Mouse (Mus musculus): Measurements from ENCODE around the gene Lamc3. TPM values are rescaled to one million over a fixed set of nuclear protein-coding genes. Genes with fewer than 3 reads are reported as not detected.
A peak's percentile ranks its signal among the peaks of the same experiment; 100 is the strongest.

Lamc3 gene
- polyA plus RNA-seq, 1 experiment from 2014 or later: 0.34 TPM

GRCm38 (mm10) chr2:31945580-31945979, 58.5 kb downstream of the Lamc3 start:
- WGBS: 75% methylated on average over 2 of the region's 2 CpGs
- Histone ChIP-seq H3K36me3 (no peaks in the 10 kb centered on the region), H3K27ac (no peak overlapping the region), H3K4me1 (peaks cover 2% of the 10 kb centered on the region; the same call in 1 of the 2 replicates), H3K27me3 (no peaks in the 10 kb centered on the region), H3K4me3 (no peak overlapping the region), H3K9me3 (no peaks in the 10 kb centered on the region), H3K4me2 (replicated peaks) (no peak overlapping the region), H3K9ac (no peak overlapping the region)
- ATAC-seq (ENCODE audit: low FRiP score, low read depth): no peak

GRCm38 (mm10) chr2:31948392-31948791, 61.3 kb downstream of the Lamc3 start:
- ATAC-seq (ENCODE audit: low FRiP score, low read depth): no peak
- WGBS: 75% methylated on average over 6 of the region's 6 CpGs
- Histone ChIP-seq H3K27ac (no peak overlapping the region), H3K4me1 (peaks cover 25% of the 10 kb centered on the region), H3K9me3 (no peaks in the 10 kb centered on the region), H3K27me3 (no peaks in the 10 kb centered on the region), H3K9ac (no peak overlapping the region), H3K36me3 (no peaks in the 10 kb centered on the region), H3K4me2 (replicated peaks) (no peak overlapping the region), H3K4me3 (no peak overlapping the region)

DNA sequence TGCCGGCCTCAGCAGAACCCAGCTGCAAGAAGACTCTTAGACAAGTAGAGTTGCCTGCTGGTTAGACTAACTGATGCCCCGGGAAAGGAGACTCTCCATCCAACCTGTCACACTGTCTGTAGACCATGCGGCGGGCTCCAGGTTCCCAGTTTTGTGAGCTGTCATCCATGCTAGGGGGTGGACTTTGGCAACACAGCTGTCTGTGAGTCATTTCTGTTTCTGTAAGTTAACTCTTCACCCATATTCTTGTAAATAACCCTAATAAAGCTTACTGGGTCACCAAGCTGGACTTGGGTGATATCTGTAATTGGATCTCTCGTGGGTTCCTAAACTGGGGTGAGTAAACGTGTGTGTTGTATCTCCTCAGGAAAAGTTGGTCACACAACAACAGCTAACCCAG, 61.7 kb downstream of the Lamc3 start:
- Histone ChIP-seq H3K4me2 (replicated peaks) (no peak overlapping the region), H3K27ac (no peak overlapping the region), H3K9me3 (no peaks in the 10 kb centered on the region), H3K36me3 (peaks cover 3% of the 10 kb centered on the region; the same call in 1 of the 2 replicates), H3K4me1 (peaks cover 25% of the 10 kb centered on the region), H3K27me3 (no peaks in the 10 kb centered on the region), H3K9ac (no peak overlapping the region), H3K4me3 (no peak overlapping the region)
- WGBS: 69% methylated on average over 6 of the region's 6 CpGs
- no peak for ATAC-seq (ENCODE audit: low FRiP score, low read depth)

DNA sequence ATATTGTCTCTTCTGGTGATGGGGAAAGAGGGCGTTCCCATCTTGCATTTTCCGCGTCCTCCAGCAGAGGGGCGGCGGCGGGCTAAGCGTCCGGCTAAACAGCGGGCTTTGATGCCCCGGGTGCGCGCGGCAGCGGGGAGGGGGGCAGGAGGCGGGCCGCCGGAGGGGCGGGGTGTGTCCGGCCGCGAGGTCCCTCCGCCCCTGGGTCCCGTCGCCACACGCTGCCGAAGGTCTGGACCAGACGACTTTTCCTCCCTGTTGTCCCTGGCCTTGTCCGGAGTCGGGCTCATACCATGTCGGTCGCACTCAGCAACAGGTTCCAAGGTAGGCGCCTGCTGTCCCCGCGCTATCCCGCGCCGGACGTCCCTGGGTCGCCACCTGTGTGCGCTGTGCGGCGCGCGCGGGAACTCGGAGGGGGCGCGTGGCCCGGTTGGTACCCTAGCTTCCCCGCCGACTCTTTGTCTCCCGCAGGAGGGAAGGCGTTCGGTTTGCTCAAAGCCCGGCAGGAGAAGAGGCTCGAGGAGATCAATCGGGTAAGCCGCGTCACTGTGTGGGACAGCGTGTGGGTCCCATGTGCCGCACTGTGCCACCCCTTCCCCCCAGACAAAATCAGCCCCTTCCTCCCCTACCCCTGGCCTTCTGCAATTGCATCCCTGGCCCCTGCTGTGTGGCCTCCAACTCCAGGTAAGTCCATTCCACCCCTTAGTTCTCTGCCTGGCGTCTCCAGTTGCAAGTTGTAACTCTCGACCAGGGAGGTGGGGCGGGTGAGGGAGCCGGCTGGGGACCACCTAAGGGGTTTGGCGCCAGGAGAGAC, 63.2 kb downstream of the Lamc3 start, which contains the start of gene Aif1l:
Aif1l (plus strand) TSS at position 82 of the 814 bp plus-strand sequence.
- peaks cover 25% of the 10 kb centered on the region for H3K4me1 ChIP-seq
- H3K36me3 ChIP-seq: peaks cover 15% of the 10 kb centered on the region; the same call in 1 of the 2 replicates
- WGBS: under 1% methylated on average over 56 of the region's 66 CpGs
- peak within 1 kb of the TSS; percentile 80 for H3K4me3 ChIP-seq
- peak; percentile 70 for ATAC-seq (ENCODE audit: low FRiP score, low read depth)
- H3K4me2 ChIP-seq (replicated peaks): peak within 1 kb of the TSS; percentile 89
- peak within 1 kb of the TSS; percentile 82 for H3K9ac ChIP-seq
- no peaks in the 10 kb centered on the region for H3K27me3 ChIP-seq
- no peak within 1 kb of the TSS for H3K27ac ChIP-seq
- no peaks in the 10 kb centered on the region for H3K9me3 ChIP-seq

DNA sequence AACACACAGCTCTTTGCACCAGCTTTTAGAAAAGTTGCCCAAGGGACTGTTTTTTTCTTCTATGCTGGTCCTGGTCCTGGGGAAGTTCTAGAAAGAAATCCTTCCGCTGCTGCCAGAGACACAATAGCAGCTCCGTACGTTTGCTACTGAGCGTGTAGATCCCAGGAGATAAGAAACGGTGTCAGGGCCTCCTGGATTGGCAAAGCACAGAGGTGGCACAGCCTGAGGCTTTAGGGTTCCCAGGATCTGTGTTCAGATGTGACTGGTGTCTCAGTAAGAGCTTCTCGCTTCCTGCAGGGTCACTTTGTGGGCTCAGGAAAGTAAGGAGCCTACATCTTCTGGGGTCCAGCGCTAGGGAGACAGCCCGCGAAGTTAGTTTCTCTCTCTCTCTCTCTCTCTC, 63.9 kb downstream of the Lamc3 start:
- no peaks in the 10 kb centered on the region for H3K9me3 ChIP-seq
- H3K4me3 ChIP-seq: peak overlapping the region; percentile 80
- H3K9ac ChIP-seq: peak overlapping the region; percentile 82
- H3K27me3 ChIP-seq: no peaks in the 10 kb centered on the region
- H3K4me2 ChIP-seq (replicated peaks): peak overlapping the region; percentile 89
- H3K36me3 ChIP-seq: peaks cover 15% of the 10 kb centered on the region; the same call in 1 of the 2 replicates
- no peak overlapping the region for H3K27ac ChIP-seq
- no peak for ATAC-seq (ENCODE audit: low FRiP score, low read depth)
- WGBS: 12% methylated on average over 9 of the region's 9 CpGs
- H3K4me1 ChIP-seq: peaks cover 25% of the 10 kb centered on the region

DNA sequence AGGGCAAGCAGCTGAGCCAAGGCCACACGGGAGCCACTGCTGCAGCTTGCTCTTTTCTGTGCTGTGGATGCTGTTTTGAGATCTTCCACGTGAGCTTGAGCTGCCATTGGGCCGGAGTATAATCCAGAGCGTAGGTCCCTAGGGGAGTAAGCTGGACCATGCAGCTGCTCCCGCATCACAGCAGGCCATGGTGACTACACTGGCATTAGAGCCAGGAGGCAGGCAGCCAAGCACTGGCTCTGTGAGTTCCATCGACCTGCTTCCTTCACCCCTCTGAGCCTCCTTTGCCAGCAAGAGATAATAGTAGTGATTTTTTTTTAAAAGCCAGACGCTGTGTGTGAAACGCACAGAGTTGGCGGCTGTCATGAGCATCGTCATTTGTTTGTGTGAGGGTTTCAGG, 65.1 kb downstream of the Lamc3 start:
- H3K9ac ChIP-seq: no peak overlapping the region
- WGBS: 89% methylated on average over 10 of the region's 10 CpGs
- peaks cover 15% of the 10 kb centered on the region; the same call in 1 of the 2 replicates for H3K36me3 ChIP-seq
- H3K27me3 ChIP-seq: no peaks in the 10 kb centered on the region
- no peak overlapping the region for H3K27ac ChIP-seq
- peak overlapping the region; percentile 89; the same call in 1 of the 2 replicates for H3K4me2 ChIP-seq (replicated peaks)
- H3K4me3 ChIP-seq: no peak overlapping the region
- H3K9me3 ChIP-seq: no peaks in the 10 kb centered on the region
- H3K4me1 ChIP-seq: peaks cover 25% of the 10 kb centered on the region
- ATAC-seq (ENCODE audit: low FRiP score, low read depth): no peak

DNA sequence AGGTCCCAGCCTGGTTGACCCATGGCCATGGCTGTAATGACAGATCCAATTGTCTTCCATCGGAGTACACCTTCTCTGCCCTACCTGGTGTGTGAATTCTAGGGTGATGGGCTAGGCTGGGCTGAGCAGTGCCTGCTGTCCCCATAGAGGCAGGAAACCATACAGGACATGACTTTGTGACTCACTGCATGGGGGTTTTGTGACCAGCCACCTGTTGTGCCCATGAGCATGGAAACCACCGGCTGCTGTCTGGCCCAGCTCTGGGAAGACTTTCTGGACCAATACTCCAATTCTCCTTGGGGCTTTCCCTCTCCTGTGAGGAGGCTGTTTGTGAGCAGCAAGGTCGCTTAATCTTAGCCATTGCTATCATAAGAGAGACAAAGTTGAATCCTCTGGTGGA, 65.6 kb downstream of the Lamc3 start:
- no peak for ATAC-seq (ENCODE audit: low FRiP score, low read depth)
- no peak overlapping the region for H3K4me2 ChIP-seq (replicated peaks)
- H3K4me1 ChIP-seq: peaks cover 25% of the 10 kb centered on the region
- peaks cover 15% of the 10 kb centered on the region for H3K36me3 ChIP-seq
- H3K27ac ChIP-seq: no peak overlapping the region
- H3K9ac ChIP-seq: no peak overlapping the region
- no peak overlapping the region for H3K4me3 ChIP-seq
- H3K9me3 ChIP-seq: no peaks in the 10 kb centered on the region
- no peaks in the 10 kb centered on the region for H3K27me3 ChIP-seq
- WGBS: 82% methylated on average over 3 of the region's 3 CpGs

GRCm38 (mm10) chr2:31953687-31954086, 66.6 kb downstream of the Lamc3 start:
- Histone ChIP-seq H3K9me3 (no peaks in the 10 kb centered on the region), H3K27ac (no peak overlapping the region), H3K4me1 (peaks cover 25% of the 10 kb centered on the region), H3K36me3 (peaks cover 17% of the 10 kb centered on the region), H3K4me3 (no peak overlapping the region), H3K4me2 (replicated peaks) (no peak overlapping the region), H3K27me3 (no peaks in the 10 kb centered on the region), H3K9ac (no peak overlapping the region)
- no peak for ATAC-seq (ENCODE audit: low FRiP score, low read depth)
- WGBS: 72% methylated on average over 8 of the region's 8 CpGs

- no peaks in the 10 kb centered on the region for H3K9me3 ChIP-seq
- whole genome bisulfite sequencing: 91% methylated on average over 9 of the region's 9 CpGs
- H3K27ac ChIP-seq: no peak overlapping the region
- H3K4me3 ChIP-seq: no peak overlapping the region
- H3K9ac ChIP-seq: no peak overlapping the region
- H3K27me3 ChIP-seq: no peaks in the 10 kb centered on the region
- no peak overlapping the region for H3K4me2 ChIP-seq (replicated peaks)
- no peak for ATAC-seq (ENCODE audit: low FRiP score, low read depth)
- peaks cover 25% of the 10 kb centered on the region for H3K4me1 ChIP-seq
- H3K36me3 ChIP-seq: peaks cover 19% of the 10 kb centered on the region
These were observed 67.7 kb downstream of the Lamc3 start for GRCm38 (mm10) chr2:31954779-31955181.

GRCm38 (mm10) chr2:31955686-31956085, 68.6 kb downstream of the Lamc3 start:
- Histone ChIP-seq H3K27me3 (no peaks in the 10 kb centered on the region), H3K4me1 (peaks cover 22% of the 10 kb centered on the region), H3K4me3 (no peak overlapping the region), H3K36me3 (peaks cover 25% of the 10 kb centered on the region), H3K9ac (no peak overlapping the region), H3K9me3 (no peaks in the 10 kb centered on the region), H3K4me2 (replicated peaks) (no peak overlapping the region), H3K27ac (no peak overlapping the region)
- 89% methylated on average over 5 of the region's 5 CpGs for WGBS
- no peak for ATAC-seq (ENCODE audit: low FRiP score, low read depth)

GRCm38 (mm10) chr2:31957211-31957610, 70.1 kb downstream of the Lamc3 start:
- no peak overlapping the region for H3K27ac ChIP-seq
- peak overlapping the region; percentile 25; the same call in 1 of the 2 replicates for H3K9ac ChIP-seq
- H3K4me1 ChIP-seq: peaks cover 13% of the 10 kb centered on the region
- no peak overlapping the region for H3K4me2 ChIP-seq (replicated peaks)
- no peak overlapping the region for H3K4me3 ChIP-seq
- 88% methylated on average over 10 of the region's 10 CpGs for WGBS
- no peaks in the 10 kb centered on the region for H3K27me3 ChIP-seq
- H3K36me3 ChIP-seq: peaks cover 36% of the 10 kb centered on the region
- H3K9me3 ChIP-seq: no peaks in the 10 kb centered on the region
- no peak for ATAC-seq (ENCODE audit: low FRiP score, low read depth)

DNA sequence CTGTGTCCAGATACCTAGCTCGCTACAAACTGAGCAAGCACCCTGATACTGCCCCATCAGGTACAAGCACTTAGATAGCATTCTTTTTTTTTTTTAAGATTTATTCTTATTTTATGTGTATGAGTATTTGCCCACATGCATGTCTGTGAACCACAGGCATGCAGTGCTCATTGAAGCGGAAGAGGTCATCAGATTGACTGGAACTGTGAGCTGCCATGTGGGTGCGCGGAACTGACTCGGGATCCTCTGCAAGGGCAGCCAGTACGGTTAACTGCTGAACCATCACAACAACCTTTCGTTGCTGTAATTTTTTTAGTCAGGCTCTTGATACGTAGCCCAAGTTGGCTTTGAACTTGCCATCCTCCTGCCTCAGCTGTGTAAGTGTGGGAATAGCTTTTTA, 73.9 kb downstream of the Lamc3 start:
- ATAC-seq (ENCODE audit: low FRiP score, low read depth): no peak
- H3K9ac ChIP-seq: no peak overlapping the region
- H3K4me1 ChIP-seq: peaks cover 7% of the 10 kb centered on the region; the same call in 1 of the 2 replicates
- no peak overlapping the region for H3K4me2 ChIP-seq (replicated peaks)
- H3K4me3 ChIP-seq: no peak overlapping the region
- peaks cover 33% of the 10 kb centered on the region for H3K36me3 ChIP-seq
- H3K27me3 ChIP-seq: no peaks in the 10 kb centered on the region
- H3K27ac ChIP-seq: no peak overlapping the region; the same call in 1 of the 2 replicates
- 94% methylated on average over 8 of the region's 8 CpGs for WGBS
- H3K9me3 ChIP-seq: no peaks in the 10 kb centered on the region
